Mouse (Mus musculus): ENCODE results near the gene 1700122O11Rik.
A peak's percentile ranks its signal among the peaks of the same experiment; 100 is the strongest.

The 1700122O11Rik gene

DNA sequence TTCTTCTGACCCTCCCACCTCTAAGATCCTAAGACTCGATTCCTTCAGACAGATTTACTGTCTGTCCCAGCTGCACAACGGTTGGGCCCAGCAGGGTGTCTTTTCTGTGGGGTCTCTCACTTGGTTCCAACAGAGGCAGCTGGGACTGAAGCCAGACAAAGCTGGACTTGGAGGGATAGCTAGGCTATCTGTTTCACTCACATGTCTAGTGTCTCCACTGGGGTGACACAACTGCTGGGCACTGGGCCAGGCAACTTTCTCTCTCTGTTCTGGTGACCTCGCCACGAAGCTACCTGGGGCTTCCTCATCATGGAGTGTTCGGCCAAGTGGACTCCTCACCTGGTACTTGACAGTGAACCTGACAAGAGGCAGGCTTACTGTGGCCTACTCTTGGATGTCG lies 10.4 kb downstream of the 1700122O11Rik start:
- DNase-seq, result no peak

DNA sequence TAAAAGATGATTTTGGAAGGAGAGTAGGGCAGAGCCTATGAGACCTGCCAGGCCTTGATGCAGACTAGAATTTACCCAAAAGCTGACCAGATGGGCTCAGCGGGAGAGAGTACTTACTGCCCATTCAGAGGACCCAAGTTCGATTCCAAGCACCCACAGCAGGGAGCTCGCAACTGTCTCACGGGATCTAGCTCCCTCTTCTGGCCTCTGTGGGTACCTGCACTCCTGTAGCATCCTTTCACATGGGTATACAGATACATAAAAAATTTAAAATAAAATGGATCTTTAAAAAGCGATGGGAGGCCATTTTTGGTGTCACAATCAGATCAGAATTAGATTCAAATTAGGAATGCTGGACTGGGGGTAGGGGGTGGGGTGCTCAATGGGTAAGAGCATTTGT lies 11.1 kb downstream of the 1700122O11Rik start:
- DNase-seq, result no peak

DNA sequence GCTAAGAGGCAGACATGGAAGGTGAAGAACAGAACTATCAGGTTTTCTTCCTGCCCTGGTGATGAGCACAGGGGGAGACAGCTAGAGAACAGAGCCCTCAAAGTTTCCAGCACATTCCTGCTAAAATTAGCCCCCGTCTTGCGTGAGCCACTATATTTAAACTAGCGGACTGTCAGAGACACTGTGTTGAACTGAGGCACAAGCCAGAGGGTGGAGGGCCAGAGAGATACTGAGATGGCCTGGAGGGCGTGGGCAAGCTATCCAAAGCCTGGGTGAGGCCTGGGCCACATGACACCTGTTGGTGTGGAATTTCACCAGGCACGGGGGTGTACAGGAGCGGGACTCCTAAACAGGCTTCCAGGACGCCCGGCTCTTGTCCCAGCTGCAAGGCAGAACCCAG lies 14.0 kb downstream of the 1700122O11Rik start:
- DNase-seq, result no peak

DNA sequence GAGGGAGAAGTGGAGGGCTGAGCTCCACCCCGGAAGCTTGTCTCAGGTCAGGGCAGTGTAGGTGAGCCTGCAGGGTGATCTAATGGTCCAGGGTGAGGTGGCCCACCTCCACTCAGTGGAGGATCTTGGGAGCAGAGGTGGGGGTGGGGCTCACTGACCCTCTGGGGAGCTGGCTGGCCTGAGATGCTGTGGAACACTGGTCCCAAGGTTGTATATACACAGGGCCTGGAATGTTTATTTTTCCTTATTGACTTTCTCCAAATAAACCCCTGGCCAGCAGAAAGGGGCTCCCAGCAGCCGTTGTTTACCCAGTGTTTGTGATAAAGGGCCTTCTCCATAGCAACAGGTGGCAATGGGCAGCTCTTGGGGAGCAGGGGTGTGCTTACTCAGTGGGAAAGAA lies 18.5 kb downstream of the 1700122O11Rik start:
- DNase-seq, result no peak

DNA sequence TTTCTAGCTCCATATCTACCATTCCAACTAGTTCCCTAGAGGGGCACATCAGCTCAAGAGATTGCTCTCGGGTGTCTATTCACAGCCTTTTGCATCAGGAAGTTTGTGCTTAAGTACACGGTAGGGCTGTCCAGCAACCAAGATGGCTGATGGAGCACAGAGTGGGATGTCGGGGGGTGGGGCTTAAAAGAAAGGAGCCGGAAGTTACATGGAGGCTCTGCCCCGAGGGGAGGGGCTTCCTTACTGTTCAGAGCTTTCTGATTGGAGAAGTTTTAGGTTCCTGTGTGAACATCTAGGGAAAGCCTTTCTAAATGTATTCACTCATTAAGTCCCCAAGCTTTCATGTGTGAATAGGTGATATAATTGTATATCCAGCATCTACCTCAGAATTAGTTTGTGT lies 21.5 kb downstream of the 1700122O11Rik start:
- DNase-seq, result no peak

DNA sequence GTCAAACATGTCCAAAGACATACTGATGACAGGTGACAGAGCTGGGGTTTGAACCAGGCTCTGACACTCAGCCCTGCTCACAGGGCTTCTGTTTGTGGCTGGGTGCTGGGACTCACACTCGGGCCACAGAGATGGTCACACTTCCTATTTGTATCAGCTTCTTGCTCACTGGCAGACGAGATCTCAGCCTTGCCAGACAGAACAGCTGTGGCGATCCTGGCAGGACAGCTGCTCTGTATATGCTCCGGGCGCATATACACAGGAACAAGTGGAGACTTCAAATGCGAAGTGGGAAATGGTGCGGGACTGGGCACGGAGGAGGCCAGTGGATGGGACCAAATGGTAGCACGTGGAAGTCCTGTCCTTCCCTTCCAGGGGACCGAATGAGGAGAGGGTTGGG lies 25.5 kb downstream of the 1700122O11Rik start:
- no peak for DNase-seq

DNA sequence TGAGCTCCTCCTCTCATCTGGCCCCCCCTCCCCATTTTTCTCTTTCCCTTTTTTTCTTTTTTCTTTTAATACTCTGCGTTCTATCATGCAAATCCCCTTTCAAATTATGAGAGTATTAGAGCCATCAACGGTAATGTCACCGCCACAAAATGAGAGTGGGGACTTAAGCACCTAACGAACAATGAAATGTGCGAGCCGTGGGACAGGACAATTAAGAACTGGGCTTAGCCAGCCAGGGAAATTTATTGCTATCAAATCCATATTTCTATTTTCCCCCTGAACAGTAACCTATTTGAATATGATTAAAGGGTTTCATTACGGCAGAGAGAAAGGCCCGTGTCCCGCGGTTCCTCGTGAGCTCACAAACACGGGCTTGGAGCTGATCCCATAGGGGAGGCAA lies 27.0 kb downstream of the 1700122O11Rik start:
- DNase-seq, result no peak

DNA sequence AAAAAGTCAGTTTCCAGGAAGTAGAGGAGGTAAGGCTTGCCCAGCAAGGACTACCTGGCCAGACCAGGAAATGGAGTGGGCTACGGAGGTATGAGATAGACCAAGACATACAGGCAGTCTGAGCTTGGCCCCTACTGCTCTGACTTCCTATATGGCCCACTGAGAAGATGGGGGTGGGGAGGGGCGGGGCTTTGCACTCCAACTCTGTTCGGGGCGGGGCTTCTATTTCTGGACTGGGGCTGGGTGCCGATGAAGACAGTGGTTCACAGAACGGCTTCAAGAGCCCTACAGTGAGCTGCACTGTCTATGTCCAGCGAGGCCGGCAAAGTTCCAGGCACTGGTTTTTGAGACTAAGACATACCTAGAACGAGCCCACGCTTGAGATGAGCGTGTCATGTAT lies 27.8 kb downstream of the 1700122O11Rik start:
- no peak for DNase-seq

DNA sequence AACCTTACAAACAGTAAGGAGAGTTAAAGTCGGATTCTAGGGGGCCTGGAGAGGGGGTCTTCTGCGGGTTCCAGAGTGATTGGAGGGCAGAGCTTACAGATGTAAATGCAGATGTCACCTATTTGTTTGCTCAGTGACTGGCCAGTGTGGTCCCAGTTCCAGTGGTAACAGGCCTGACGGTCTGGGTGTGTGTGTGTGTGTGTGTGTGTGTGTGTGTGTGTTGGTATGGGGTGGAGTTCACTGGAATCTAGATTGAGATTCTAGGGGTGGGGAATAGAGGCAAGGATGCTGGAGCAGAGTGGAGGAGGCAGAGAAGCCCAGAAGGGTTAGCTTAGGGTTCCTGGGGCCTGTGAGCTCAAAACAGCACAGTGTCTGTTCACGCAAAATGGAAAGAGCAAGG lies 32.3 kb downstream of the 1700122O11Rik start:
- DNase-seq, result no peak

DNA sequence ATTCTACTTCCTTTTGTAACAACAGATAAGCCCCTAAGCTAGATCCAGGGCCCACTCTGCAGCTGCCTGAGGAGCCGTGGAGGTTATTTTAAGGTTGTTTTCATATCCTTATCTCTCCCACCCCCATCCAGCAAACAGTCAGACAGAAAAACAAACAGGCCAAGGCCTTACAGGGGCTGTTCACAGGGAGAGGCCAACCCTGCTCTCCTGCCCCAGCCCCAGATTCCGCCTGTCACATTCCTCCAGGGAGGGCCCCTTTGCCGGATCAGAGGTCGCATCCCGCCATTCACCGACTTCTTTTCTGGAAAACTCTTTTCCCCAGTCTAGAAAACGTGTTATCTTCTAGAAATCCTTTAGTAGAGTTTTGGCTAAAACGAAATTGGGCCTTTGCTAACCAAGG lies 33.0 kb downstream of the 1700122O11Rik start:
- DNase-seq, result no peak

DNA sequence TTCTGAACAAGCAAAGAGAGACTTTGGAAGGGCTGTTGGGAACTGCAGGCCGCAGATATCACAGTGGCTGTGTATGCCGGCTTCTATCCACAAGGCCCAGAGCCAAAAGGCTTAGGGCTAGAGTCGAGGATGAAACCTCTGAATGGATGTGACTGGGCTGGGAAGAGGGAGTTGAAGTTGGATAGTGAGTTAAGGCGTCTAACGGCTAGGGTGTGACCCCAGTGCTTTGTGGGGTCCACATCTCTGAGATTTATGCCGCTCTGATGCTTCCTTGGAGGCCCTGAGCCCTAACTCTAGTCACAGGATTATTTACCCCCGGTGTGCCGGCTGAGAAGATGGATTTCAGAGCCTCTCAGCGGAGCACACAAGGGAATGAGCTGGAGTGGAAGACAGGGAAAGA lies 33.5 kb downstream of the 1700122O11Rik start:
- no peak for DNase-seq

DNA sequence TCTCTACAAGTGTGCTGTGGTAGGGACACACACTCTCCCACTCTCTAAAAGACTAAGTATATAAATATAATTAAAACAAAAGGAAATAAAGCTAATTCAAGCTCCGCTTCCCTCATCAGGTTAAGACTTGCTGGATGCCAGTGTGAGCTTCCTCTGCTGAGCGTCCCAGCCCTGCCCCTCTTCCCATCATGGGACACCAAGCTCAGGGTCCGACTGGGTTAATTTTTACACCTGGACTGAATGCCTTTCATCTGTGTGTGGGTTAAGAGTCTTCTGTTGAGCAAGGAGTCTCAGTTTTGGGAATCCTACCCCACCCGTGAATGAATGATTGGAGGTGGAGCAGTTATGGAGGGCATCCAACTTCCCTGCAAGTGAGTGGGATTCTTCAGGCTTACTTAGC lies 35.6 kb downstream of the 1700122O11Rik start:
- DNase-seq, result peak; percentile 45 to 51

DNA sequence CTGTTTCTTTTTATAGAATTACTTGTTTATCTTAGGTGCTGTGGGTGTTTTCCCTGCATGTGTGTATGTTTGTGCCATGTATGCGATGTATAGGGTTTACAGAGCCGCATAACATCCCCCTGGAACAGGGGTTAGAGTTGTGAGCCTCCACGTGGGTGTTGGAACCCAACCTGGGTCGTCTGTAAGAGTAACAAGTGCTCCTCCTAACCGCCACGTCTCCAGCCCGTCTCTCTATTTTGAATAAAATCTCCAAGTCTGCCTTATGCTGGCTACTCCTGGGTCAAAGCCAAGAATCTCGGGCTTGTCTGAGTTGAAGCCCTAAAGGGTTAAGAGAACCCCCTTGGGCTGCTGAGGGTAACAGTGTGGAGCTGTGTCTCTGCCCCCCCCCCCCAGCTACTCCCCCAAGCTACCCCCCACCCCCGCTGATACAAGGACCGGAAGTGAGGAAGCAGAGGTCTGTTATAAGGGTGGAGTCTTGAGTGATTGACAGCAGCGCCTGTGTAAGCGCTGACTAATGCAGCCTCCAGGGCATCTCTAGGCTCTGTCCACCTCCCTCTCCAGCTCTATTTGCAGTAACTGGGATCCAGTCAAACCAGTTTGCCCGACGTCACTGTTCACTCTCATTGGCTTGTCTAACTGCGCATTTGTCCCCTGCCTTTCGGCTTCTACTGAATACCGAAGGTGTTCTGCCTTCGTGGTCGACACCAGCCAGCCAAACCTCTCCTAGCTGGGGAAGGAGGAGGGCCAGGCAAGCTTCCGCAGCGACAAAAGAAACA lies 36.3 kb downstream of the 1700122O11Rik start:
- peak; percentile 68 to 82 for DNase-seq

DNA sequence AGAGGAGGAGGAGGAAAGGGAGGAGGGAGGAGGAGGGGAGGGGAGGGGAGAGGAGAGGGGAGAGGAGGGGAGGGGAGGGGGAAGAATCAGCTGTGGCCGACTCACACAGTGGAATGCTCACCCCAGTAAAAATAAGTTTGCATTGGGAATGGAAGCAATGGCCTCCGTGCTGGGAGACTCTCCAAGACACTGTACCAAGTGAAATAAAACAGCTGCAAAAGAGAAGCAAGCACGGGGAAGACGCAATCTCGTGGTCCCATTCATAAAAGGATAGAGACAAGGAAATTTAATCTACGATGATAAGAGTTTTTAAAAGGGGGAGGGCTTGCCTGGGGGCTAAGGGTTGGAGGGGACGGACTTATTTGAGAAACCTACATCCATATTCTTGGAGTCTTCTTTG lies 36.9 kb downstream of the 1700122O11Rik start:
- peak in 1 of 2 experiments; percentile 11 for DNase-seq

DNA sequence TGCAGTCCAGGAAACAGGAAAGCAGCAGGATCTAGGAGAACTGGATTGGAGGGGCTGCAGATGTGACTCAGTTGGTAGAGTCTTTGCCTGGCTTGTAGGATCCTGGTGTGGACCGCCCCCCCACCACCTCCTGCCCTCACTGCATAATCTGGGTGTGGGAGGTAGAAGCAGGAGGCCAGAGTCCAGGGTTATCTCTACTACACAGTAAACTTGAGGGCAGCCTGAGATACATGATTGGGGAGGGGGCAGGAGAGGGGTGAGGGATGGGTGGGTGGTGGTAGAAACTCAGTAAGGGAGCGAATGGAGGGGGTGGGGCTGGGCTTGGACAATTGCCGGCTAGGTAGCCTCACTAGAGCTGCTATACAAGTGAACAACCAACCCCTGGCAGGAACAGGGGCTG lies 38.3 kb downstream of the 1700122O11Rik start:
- DNase-seq, result no peak

DNA sequence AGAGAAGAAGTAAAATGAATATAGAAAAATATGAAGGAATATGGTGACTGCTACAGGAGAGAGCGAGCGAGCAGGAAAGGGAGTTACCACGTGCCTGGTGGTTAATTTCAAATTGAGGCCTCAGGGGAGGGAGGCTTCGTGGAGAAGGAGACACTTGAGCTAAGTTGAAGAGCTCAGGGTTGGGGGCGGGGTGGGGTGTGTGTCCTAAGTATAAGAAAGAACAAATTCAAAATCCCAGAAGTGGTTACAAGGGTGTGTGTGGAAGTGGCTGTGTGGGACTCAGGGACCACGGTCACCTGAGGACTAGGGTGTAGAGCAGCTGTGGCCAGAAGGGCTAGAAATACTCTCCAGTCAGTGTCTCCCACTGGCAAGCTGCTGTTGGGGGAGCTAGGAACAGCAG lies 38.7 kb downstream of the 1700122O11Rik start:
- no peak for DNase-seq

DNA sequence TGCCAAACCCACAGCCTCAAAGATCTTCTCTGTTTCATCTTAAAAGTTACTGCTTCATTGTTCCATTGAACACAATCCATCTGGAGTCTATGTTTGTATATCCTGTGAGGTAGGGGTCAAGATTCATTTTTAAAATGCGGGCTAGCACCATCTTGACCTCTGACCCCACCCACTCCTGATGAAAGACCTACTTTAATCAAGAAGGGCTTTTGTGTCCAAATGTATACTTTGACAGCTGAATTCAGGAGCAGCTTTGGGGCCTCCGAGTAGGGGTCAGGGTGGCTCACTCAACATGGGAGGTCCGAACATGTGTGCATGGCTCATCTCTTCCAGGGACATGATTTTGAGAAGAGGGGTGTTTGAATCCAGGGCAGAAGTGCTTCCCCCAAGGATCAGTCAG lies 40.3 kb downstream of the 1700122O11Rik start:
- no peak for DNase-seq

DNA sequence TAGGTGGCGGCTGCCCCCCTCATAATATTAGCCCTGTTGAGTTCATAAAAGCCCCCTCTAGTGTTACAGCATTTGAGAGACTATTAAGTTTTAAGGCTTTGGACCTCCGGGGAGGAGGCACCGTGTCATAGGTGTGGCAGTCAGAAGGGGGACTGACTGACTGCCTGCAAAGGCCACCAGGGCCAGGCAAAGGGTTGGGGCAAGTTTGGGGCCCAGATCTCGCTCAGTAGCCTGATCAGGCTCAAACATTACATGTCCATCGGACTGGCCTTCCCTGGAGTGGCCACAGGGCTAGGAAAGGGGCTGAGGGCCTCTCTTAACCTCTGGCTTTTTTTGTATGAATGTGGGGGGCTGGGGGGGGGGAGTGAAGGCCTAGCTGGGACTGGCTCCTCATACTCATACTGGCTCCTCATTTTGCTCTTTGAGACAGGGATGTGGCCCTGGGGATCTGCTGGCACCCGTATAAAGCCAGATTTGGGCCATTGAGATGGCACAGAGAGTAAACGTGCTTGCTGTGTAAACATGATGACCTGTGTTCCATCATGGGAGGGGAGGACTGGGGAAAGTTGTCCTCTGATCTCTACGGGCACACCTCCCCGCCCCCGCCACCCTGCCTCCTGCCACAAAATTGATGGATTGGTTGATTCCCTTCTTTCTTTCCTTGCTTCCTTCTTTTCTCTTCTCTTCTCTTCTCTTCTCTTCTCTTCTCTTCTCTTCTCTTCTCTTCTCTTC lies 47.5 kb downstream of the 1700122O11Rik start:
- no peak for DNase-seq

DNA sequence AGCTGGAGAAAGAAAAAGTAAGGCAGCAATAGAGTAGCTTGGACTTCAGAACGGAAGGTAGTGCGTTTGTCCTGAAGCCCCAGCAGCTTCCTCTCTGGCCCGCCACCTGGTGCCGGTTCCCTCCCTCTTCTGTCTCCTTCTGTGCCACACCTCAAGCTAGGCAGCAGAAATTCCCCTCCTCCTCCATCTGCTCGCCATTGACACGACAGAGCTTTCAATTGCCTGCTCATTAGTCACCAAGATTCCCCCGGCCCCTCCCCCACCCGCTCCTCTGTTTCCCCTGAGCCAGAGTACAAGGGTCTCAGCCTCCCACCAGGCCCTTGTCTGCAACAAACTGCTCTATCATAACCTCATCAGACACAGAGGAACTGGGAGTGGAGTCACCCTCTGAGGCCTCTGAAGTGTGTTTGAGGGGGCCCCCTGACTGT lies 48.1 kb downstream of the 1700122O11Rik start:
- DNase-seq, result no peak

DNA sequence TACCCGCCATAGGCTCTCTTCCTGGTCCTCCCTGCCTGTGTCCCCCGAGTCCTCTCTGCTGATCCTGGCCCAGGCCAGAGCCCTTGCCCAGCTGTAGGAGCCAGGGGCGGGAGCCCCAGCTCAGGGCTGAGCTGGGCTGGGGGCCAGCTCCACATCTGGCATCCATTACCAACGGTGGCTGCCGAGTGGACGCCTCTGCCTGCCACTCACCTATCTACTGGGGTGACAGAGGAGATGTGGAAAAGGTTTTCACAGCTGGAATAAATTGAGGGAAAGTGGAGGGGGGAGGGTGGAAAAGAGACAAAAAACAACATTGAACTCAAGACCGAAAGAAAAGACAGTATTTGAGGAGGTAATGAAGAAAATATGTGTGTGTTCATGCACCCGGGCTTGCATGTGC lies 49.3 kb downstream of the 1700122O11Rik start:
- no peak for DNase-seq

DNA sequence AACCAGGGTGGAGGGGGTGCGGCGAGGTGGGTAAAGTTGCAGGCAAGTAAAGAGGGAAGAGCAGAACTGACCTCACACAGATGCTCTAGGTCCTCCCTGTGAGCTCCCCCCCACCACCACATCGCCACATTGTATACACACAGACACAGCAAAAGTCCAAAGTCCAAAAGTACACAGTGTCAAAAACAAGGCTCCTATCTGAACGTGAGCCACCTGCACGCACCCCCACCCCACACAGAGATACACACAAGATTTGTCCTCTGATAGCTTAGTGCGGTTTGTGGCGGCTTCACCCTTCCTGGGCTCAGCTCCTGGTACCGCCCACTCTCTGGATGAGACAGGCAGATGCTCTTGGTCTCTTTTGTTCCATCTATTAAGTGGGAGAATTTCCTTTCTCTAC lies 50.0 kb downstream of the 1700122O11Rik start:
- no peak for DNase-seq
